Mouse (Mus musculus): ENCODE measurements around the gene Erlin1.

Erlin1 gene

GRCm38 (mm10) chr19:44055173-44055826 lies 14.3 kb downstream of the Erlin1 start:
- no peak for DNase-seq

- DNase-seq = no peak
Measured at GRCm38 (mm10) chr19:44050388-44050787, 19.2 kb downstream of the Erlin1 start.

- no peak for DNase-seq
Measured at GRCm38 (mm10) chr19:44049282-44049681, 20.3 kb downstream of the Erlin1 start.

- DNase-seq = no peak
Measured at GRCm38 (mm10) chr19:44045847-44046246, 23.7 kb downstream of the Erlin1 start.

- no peak for DNase-seq
Measured at GRCm38 (mm10) chr19:44042121-44042520, 27.5 kb downstream of the Erlin1 start.

- DNase-seq = no peak
Measured at GRCm38 (mm10) chr19:44033396-44033795, 36.2 kb downstream of the Erlin1 start.

- DNase-seq = no peak
Measured at GRCm38 (mm10) chr19:44032046-44032744, 37.4 kb downstream of the Erlin1 start.

- DNase-seq = no peak
Measured at GRCm38 (mm10) chr19:44030024-44030423, 39.6 kb downstream of the Erlin1 start.

GRCm38 (mm10) chr19:44028972-44029371 lies 40.6 kb downstream of the Erlin1 start, which contains the start of gene Cyp2c23:
Cyp2c23 (minus strand) TSS chr19:44029208.
- DNase-seq = no peak

- DNase-seq = no peak
Measured at GRCm38 (mm10) chr19:44026956-44027530, 42.5 kb downstream of the Erlin1 start.

- DNase-seq = no peak
Measured at GRCm38 (mm10) chr19:44024921-44025585, 44.5 kb downstream of the Erlin1 start.

- DNase-seq = no peak
Measured at GRCm38 (mm10) chr19:44023066-44023465, 46.5 kb downstream of the Erlin1 start.

GRCm38 (mm10) chr19:44021502-44021901 lies 48.1 kb downstream of the Erlin1 start:
- DNase-seq = no peak

- DNase-seq = no peak
Measured at GRCm38 (mm10) chr19:44019739-44020138, 49.8 kb downstream of the Erlin1 start.

GRCm38 (mm10) chr19:44013862-44014261 lies 55.7 kb downstream of the Erlin1 start:
- DNase-seq = no peak

GRCm38 (mm10) chr19:44008784-44009183 lies 60.8 kb downstream of the Erlin1 start:
- no peak for DNase-seq

GRCm38 (mm10) chr19:44007186-44007585 lies 62.4 kb downstream of the Erlin1 start:
- no peak for DNase-seq

- no peak for DNase-seq
Measured at GRCm38 (mm10) chr19:44005025-44005424, 64.6 kb downstream of the Erlin1 start.

GRCm38 (mm10) chr19:44004261-44004660 lies 65.3 kb downstream of the Erlin1 start:
- DNase-seq = no peak

- DNase-seq = no peak
Measured at GRCm38 (mm10) chr19:44000720-44001119, 68.9 kb downstream of the Erlin1 start.

GRCm38 (mm10) chr19:44000061-44000460 lies 69.5 kb downstream of the Erlin1 start:
- no peak for DNase-seq

- no peak for DNase-seq
Measured at GRCm38 (mm10) chr19:43998802-43999527, 70.6 kb downstream of the Erlin1 start.

GRCm38 (mm10) chr19:43998101-43998500 lies 71.5 kb downstream of the Erlin1 start:
- peak; percentile 66 for DNase-seq
